Mouse (Mus musculus) CD4-positive, CD25-positive, alpha-beta regulatory T cell, adult 4 months (primary cell): ENCODE data around the gene Spint2. TPM values are rescaled to one million over a fixed set of nuclear protein-coding genes. Genes with fewer than 3 reads are reported as not detected.

Source experiments
- polyA plus RNA-seq, 2 experiments: library from polyadenylated mRNA; unstranded; fragments of 100-300 nt; shearing (Covaris generic); gene quantifications; one replicate each; pipeline ENCODE4 v1.2.1; 2017

The Spint2 gene
- polyA plus RNA-seq, 2 experiments from 2014 or later, result 71.7 to 73.2 TPM

Other genes starting within 250 kb of the Spint2 start
- gene Ryr1, start 156.7 kb downstream of the Spint2 start, polyA plus RNA-seq, result under 1 TPM in 1 of 2 experiments, not detected in 1; 0.05 TPM
- 1 to 10 TPM; 1.1 to 3.2 TPM for gene Rasgrp4, start 147.1 kb downstream of the Spint2 start, polyA plus RNA-seq
- gene Fam98c, start 125.7 kb downstream of the Spint2 start, polyA plus RNA-seq, result 1 to 10 TPM; 8.3 to 9.4 TPM
- not detected for gene Ggn, start 111.7 kb downstream of the Spint2 start, polyA plus RNA-seq
- gene Spred3, start 111.5 kb downstream of the Spint2 start, polyA plus RNA-seq, result under 1 TPM in 1 of 2 experiments, not detected in 1; 0.42 TPM
- gene Psmd8, start 101.2 kb downstream of the Spint2 start, polyA plus RNA-seq, result 100 to 1,000 TPM; 163 to 175 TPM
- gene Catsperg1, start 67.9 kb downstream of the Spint2 start, polyA plus RNA-seq, result under 1 TPM; 0.44 to 0.56 TPM
- 1 to 10 TPM; 2.5 to 5.3 TPM for gene Kcnk6, start 49.4 kb downstream of the Spint2 start, polyA plus RNA-seq
- gene Yif1b, start 43.6 kb downstream of the Spint2 start, polyA plus RNA-seq, result 10 to 100 TPM; 58.4 to 71.7 TPM
- 1 to 10 TPM; 1.0 to 1.6 TPM for gene 2200002D01Rik, start 33.4 kb downstream of the Spint2 start, polyA plus RNA-seq
- not detected for gene Ppp1r14a, start 7.4 kb upstream of the Spint2 start, polyA plus RNA-seq
- gene Dpf1, start 22.0 kb upstream of the Spint2 start, polyA plus RNA-seq, result not detected
- 1 to 10 TPM; 4.3 to 5.6 TPM for gene Sipa1l3, start 236.7 kb upstream of the Spint2 start, polyA plus RNA-seq